Mouse (Mus musculus): ENCODE results near the gene Plxna2. TPM values are rescaled to one million over a fixed set of nuclear protein-coding genes. Genes with fewer than 3 reads are reported as not detected.
A peak's percentile ranks its signal among the peaks of the same experiment; 100 is the strongest.

The Plxna2 gene
- polyA plus RNA-seq, 1 experiment from 2014 or later = 8.1 TPM

DNA sequence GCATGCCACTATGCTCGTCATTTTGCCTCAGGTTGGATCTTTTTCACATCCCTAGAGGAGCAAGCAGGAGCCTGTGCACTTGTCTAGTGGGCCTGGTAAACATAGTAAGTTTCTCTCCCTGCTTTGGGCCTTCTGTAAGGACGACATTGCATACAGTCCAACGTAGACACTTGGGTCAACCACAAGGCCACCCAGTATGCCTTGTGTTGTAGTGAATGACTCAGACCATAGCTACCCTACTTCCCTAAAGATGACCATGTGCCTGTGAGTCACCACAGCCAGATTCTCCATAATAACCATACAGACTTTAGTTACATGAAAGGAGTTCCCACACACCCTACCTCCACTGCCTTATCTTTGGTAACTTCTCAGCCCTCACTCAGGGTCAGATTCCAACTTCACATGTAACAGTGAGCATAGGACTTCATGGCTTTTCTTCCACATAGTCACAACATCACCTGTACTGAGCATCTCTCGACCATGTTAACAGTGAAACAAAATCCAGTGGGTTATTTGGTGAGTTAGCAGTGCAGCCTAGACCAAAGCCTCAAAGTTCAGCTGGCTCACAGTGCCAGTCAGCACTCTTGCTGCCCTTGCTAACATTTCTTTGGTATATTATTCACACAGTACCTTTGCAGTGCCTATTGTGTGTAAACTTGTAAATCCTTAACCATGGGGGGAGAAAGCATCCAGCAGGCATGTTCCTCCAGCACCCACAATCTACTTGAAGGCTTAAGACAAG, 53.9 kb downstream of the Plxna2 start:
- no peak for ATAC-seq (ENCODE audit: insufficient number of reproducible peaks, low FRiP score, low TSS enrichment, low read depth)
- H3K4me1 ChIP-seq = no peaks in the 10 kb centered on the region
- no peaks in the 10 kb centered on the region for H3K27me3 ChIP-seq
- no peaks in the 10 kb centered on the region for H3K9me3 ChIP-seq
- H3K4me3 ChIP-seq = no peak overlapping the region
- 75% methylated on average over 4 of the region's 4 CpGs for WGBS
- H3K36me3 ChIP-seq = no peaks in the 10 kb centered on the region
- no peak overlapping the region for H3K9ac ChIP-seq
- no peak overlapping the region for H3K27ac ChIP-seq
- H3K4me2 ChIP-seq = no peak overlapping the region

DNA sequence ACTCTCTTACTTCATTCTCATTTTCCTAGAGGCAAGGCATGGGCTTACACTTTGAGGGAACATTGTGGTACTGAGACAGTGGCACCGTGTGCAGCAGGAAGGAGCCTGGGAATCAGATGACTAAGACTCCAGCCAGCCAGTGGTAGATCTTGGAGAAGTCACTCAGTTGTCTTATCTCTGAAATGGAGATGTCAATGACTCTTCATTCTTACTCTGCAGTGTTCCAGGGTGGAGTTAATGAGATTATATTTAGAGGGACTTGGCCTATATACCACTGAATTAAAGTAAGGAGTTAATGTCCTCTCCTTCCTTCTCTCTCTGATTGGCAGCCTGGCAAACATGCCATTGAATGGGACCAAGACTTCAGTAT, 54.5 kb downstream of the Plxna2 start:
- H3K9ac ChIP-seq = no peak overlapping the region
- 76% methylated on average over 1 of the region's 1 CpGs for WGBS
- no peaks in the 10 kb centered on the region for H3K27me3 ChIP-seq
- H3K4me1 ChIP-seq = peaks cover 4% of the 10 kb centered on the region; the same call in 1 of the 2 replicates
- no peaks in the 10 kb centered on the region for H3K36me3 ChIP-seq
- no peak overlapping the region for H3K4me2 ChIP-seq
- no peak overlapping the region for H3K27ac ChIP-seq
- ATAC-seq (ENCODE audit: insufficient number of reproducible peaks, low FRiP score, low TSS enrichment, low read depth) = no peak
- no peak overlapping the region for H3K4me3 ChIP-seq
- H3K9me3 ChIP-seq = no peaks in the 10 kb centered on the region

DNA sequence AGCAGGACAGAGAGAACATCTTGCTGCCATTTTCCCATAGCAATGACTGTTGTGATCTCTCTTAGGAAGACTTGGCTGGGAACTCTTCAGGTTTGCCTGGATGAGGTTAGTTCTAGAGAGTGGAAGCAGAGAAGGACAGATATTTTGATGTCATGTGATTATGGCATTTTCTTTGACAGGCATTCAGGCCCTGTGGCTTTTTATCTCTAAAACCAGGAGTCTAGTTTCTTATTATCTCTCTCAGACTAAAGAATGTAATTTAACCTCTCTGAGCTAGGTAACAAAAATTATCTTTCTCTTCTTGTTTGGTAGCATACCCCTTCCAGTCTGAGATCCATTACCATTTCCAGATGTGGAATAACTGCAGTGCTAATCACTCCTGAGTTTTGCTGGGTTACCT, 55.2 kb downstream of the Plxna2 start:
- Histone ChIP-seq H3K4me2 (no peak overlapping the region), H3K9ac (no peak overlapping the region), H3K9me3 (no peaks in the 10 kb centered on the region), H3K27me3 (no peaks in the 10 kb centered on the region), H3K4me1 (peaks cover 5% of the 10 kb centered on the region; the same call in 1 of the 2 replicates), H3K4me3 (no peak overlapping the region), H3K36me3 (no peaks in the 10 kb centered on the region), H3K27ac (no peak overlapping the region)
- no peak for ATAC-seq (ENCODE audit: insufficient number of reproducible peaks, low FRiP score, low TSS enrichment, low read depth)

DNA sequence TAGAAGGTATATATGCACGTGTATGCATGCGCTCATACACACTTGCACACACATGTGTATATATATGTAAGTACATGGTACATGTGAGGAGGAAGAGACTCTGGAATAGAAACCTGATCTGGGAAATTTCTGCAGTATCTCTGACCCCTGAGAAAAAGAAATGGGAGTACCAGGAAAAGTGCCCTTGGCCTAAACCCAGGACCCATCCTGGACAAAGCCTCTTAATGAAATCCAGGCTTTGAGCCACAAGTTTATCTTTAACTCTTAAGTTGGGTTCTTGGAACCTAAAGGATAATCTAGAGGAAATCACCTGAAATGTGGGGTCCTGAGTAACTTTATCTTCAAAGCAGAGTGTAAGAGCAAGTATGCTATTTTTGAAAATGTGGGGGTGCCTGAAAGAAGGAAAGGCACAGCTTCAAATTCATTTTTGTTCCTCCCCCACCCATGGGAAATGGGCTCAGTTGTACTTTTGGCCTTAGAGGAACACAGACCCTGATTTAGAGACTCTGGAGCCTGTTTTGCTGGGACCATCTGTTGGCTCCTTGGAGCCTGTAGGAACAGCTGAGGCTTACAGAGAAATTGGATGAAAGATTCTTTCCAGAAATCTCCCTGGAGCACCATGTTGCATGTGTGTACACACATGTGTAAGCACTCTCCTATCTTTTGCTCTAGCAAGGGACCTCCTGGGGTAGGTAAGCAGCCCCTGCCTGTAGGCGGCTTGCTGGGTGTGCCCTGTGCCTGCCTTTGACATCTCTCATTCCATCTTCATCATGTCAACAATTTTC, 57.3 kb downstream of the Plxna2 start:
- H3K4me2 ChIP-seq = no peak overlapping the region
- H3K4me3 ChIP-seq = no peak overlapping the region
- H3K9ac ChIP-seq = no peak overlapping the region
- no peaks in the 10 kb centered on the region for H3K27me3 ChIP-seq
- H3K27ac ChIP-seq = 0 out of 2 replicates have a peak overlapping the region, but pooled peaks have one; percentile 22
- WGBS = 71% methylated on average over 3 of the region's 3 CpGs
- no peaks in the 10 kb centered on the region for H3K36me3 ChIP-seq
- 0 out of 2 replicates have a peak, but pooled peaks have one; percentile 35 for ATAC-seq (ENCODE audit: insufficient number of reproducible peaks, low FRiP score, low TSS enrichment, low read depth)
- peaks cover 10% of the 10 kb centered on the region for H3K4me1 ChIP-seq
- H3K9me3 ChIP-seq = no peaks in the 10 kb centered on the region

DNA sequence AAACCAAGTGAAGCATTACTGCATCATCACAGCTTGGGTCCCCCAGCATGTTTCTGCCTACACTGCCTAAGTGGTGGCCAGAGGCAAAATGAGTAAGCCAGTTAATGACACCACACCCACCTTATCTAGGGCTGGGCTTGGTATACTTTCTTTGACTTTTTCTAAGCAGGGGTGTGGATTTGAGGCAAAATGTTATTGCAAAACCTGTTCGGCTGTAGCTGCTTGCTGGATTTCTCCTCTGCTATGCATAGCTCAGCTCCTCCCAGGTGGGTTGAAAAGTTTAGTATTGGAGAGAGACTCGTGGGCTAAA, 57.8 kb downstream of the Plxna2 start:
- Histone ChIP-seq H3K4me2 (no peak overlapping the region), H3K9me3 (no peaks in the 10 kb centered on the region), H3K27ac (0 out of 2 replicates have a peak overlapping the region, but pooled peaks have one; percentile 22), H3K4me1 (peaks cover 16% of the 10 kb centered on the region), H3K27me3 (no peaks in the 10 kb centered on the region), H3K36me3 (no peaks in the 10 kb centered on the region), H3K4me3 (no peak overlapping the region), H3K9ac (no peak overlapping the region)
- ATAC-seq (ENCODE audit: insufficient number of reproducible peaks, low FRiP score, low TSS enrichment, low read depth) = 0 out of 2 replicates have a peak, but pooled peaks have one; percentile 19
- 44% methylated on average over 2 of the region's 2 CpGs for WGBS

DNA sequence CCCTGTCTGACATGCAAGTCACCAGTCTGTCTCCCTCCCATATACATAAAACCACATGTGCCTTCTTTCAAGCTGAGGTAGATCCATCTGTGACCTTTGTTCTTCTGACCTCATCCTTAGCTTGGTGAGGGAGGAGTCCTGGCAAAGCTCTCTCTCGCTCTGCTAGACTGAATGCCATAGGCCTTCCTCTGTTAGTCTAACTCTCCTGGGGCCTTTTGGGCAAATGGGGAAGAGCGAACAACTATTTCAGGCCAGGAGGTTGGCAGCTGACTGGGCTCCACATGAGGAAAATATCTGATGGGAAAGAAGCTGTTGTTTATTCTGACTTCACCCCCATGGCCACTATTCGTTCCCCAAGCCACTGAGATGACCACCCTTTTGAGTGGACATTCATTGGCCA, 59.9 kb downstream of the Plxna2 start:
- WGBS = 62% methylated on average over 3 of the region's 3 CpGs
- Histone ChIP-seq H3K4me2 (no peak overlapping the region), H3K9me3 (no peaks in the 10 kb centered on the region), H3K27ac (no peak overlapping the region), H3K27me3 (no peaks in the 10 kb centered on the region), H3K9ac (no peak overlapping the region), H3K4me1 (peaks cover 29% of the 10 kb centered on the region), H3K4me3 (no peak overlapping the region), H3K36me3 (no peaks in the 10 kb centered on the region)
- ATAC-seq (ENCODE audit: insufficient number of reproducible peaks, low FRiP score, low TSS enrichment, low read depth) = no peak

DNA sequence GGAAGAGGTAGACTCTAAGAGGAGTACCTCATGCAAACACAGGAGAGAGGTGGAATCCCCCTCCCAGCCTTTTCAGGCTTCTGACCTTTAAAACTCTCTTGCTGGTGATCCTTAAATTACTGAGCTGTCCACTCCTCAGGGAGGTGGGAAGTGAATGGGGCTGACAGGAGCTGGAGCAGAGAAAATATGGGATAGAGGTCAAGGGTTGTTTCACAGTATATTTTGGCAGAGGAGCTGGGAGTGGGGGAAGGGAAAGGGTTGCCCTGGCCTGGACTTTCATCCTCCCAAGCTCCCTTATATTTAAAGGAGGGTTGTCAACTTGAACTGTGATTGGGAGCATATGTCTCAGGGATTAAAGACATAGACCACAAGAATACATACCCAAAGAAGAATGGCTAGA, 61.1 kb downstream of the Plxna2 start:
- Histone ChIP-seq H3K4me2 (no peak overlapping the region), H3K27ac (no peak overlapping the region), H3K36me3 (no peaks in the 10 kb centered on the region), H3K4me1 (peaks cover 31% of the 10 kb centered on the region), H3K27me3 (no peaks in the 10 kb centered on the region), H3K4me3 (no peak overlapping the region), H3K9ac (no peak overlapping the region), H3K9me3 (no peaks in the 10 kb centered on the region)
- ATAC-seq (ENCODE audit: insufficient number of reproducible peaks, low FRiP score, low TSS enrichment, low read depth) = no peak

DNA sequence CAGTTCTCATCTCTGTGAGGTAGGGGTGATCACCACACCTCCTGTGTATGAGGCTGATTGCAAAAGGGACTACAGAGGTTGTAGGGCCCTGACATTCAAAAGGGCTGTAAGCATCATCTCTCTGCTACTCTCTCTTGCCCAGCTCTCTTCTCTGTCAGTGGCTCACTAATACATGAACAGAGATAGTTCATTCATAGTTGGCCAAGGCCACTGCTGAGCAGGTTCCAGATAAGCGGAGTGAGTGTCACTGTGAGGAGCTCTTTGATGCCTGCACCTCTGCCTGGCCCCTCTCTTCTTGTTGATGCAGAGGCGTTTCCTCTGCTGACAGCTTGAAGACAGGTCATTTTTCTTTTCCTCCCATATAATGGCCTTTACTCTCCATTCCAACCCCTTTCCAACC, 62.1 kb downstream of the Plxna2 start:
- H3K9ac ChIP-seq = no peak overlapping the region
- H3K9me3 ChIP-seq = no peaks in the 10 kb centered on the region
- peaks cover 31% of the 10 kb centered on the region for H3K4me1 ChIP-seq
- no peak overlapping the region for H3K27ac ChIP-seq
- H3K36me3 ChIP-seq = no peaks in the 10 kb centered on the region
- H3K4me2 ChIP-seq = no peak overlapping the region
- no peak overlapping the region for H3K4me3 ChIP-seq
- no peak for ATAC-seq (ENCODE audit: insufficient number of reproducible peaks, low FRiP score, low TSS enrichment, low read depth)
- H3K27me3 ChIP-seq = no peaks in the 10 kb centered on the region
- 18% methylated on average over 2 of the region's 2 CpGs for WGBS

DNA sequence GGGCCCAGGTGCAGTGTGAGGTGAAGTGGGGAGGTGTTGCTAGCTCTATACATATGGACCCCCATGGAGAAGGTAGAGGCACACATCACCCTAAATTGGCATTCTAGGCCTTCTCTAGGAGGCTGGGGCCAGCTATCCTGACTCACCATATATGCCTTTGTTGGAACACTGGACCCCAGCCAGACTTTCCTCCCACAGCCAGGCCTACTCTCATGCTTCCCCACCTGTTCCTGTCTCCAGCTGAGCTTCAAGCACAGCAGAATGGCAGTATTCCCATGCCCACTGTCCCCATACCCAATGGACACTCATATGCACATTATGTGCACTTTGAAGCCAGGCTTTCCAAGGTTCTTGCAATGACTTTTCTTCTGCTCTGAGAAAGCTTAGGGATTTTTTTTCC, 64.0 kb downstream of the Plxna2 start:
- no peaks in the 10 kb centered on the region for H3K27me3 ChIP-seq
- H3K4me3 ChIP-seq = no peak overlapping the region
- no peak overlapping the region for H3K27ac ChIP-seq
- no peaks in the 10 kb centered on the region for H3K36me3 ChIP-seq
- peaks cover 31% of the 10 kb centered on the region for H3K4me1 ChIP-seq
- ATAC-seq (ENCODE audit: insufficient number of reproducible peaks, low FRiP score, low TSS enrichment, low read depth) = no peak
- H3K9ac ChIP-seq = no peak overlapping the region
- H3K9me3 ChIP-seq = no peaks in the 10 kb centered on the region
- H3K4me2 ChIP-seq = no peak overlapping the region

DNA sequence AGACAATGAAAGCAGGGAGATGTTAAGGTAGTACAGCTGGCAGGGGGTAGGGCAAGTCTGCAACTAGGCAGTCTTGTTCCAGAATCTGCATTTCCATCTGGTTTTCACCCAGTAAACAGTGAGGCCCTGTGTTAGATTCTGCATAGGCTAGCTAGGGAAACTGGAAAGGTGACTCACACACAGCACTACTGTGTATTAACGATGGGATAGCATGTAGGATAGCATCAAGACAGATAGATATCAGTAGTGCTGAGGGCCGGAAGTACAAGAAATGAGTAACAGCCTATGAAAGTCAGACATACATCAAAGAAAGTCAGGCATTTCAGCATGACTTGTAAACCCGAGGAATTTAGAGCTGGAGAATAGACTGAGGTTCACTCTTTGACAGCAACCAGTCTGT, 65.1 kb downstream of the Plxna2 start:
- no peaks in the 10 kb centered on the region for H3K36me3 ChIP-seq
- peaks cover 27% of the 10 kb centered on the region for H3K4me1 ChIP-seq
- 43% methylated on average over 3 of the region's 3 CpGs for WGBS
- no peak for ATAC-seq (ENCODE audit: insufficient number of reproducible peaks, low FRiP score, low TSS enrichment, low read depth)
- H3K4me3 ChIP-seq = no peak overlapping the region
- H3K9me3 ChIP-seq = no peaks in the 10 kb centered on the region
- no peaks in the 10 kb centered on the region for H3K27me3 ChIP-seq
- H3K9ac ChIP-seq = no peak overlapping the region
- no peak overlapping the region for H3K4me2 ChIP-seq
- no peak overlapping the region for H3K27ac ChIP-seq

DNA sequence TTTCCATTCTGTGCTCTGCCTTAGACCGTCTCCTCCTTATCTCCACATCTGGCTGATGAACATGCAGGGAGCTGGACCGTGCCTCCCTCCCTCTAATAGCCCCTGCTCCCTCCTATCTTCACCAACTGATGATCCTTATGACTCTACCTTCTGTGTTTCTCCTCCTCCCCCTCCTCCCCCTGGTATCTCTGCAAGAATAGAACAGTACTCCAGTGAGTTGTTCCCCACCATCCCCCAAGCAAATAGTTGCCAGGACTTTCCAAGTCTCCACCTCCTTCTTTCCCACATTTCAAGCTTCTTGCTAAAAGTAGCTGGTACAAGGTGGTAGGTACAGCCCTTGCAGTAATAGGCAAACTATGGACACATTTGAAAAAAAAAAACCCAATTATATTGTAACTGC, 67.9 kb downstream of the Plxna2 start:
- WGBS = 83% methylated on average over 2 of the region's 2 CpGs
- no peak overlapping the region for H3K9ac ChIP-seq
- H3K36me3 ChIP-seq = no peaks in the 10 kb centered on the region
- no peak overlapping the region for H3K4me2 ChIP-seq
- H3K27ac ChIP-seq = no peak overlapping the region
- ATAC-seq (ENCODE audit: insufficient number of reproducible peaks, low FRiP score, low TSS enrichment, low read depth) = no peak
- H3K4me3 ChIP-seq = no peak overlapping the region
- H3K4me1 ChIP-seq = peaks cover 15% of the 10 kb centered on the region; the same call in 1 of the 2 replicates
- no peaks in the 10 kb centered on the region for H3K27me3 ChIP-seq
- H3K9me3 ChIP-seq = no peaks in the 10 kb centered on the region

DNA sequence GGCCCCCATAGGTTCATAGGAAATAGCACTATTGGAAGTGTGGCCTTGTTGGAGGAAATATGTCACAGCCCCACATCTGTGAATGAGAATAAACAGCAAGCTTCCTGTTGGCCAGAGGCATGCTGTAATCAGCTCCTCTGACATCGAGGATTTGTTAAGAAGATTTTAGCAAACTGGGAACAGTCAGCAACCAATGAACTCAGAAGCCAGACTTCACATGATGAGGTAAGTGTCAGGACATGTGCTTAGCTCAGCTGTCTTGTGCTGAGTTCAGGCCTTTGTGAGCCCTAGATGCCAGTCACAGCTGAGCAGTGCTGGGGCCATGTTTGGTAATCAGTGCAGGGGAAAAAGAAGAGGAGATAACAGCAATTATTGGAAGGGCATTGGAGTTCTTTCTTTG, 69.7 kb downstream of the Plxna2 start:
- Histone ChIP-seq H3K9ac (no peak overlapping the region), H3K4me2 (no peak overlapping the region), H3K27me3 (no peaks in the 10 kb centered on the region), H3K27ac (no peak overlapping the region), H3K4me1 (0 out of 2 replicates have a peak, but pooled peaks cover 3% of the 10 kb centered on the region), H3K36me3 (no peaks in the 10 kb centered on the region), H3K4me3 (no peak overlapping the region), H3K9me3 (no peaks in the 10 kb centered on the region)
- ATAC-seq (ENCODE audit: insufficient number of reproducible peaks, low FRiP score, low TSS enrichment, low read depth) = no peak
- WGBS = 19% methylated on average over 1 of the region's 1 CpGs
